Mouse (Mus musculus): ENCODE measurements around the gene Pclaf. TPM values are rescaled to one million over a fixed set of nuclear protein-coding genes. Genes with fewer than 3 reads are reported as not detected.

Gene Pclaf
- polyA plus RNA-seq (2014; fragmentation: Nextera tagmentation; extraction: Ambion mirVana), result 198 and 215 TPM in 2 replicates

GRCm38 (mm10) chr9:65890143-65890628 is at the start of gene Pclaf:
Gene Pclaf (plus strand): TSS chr9:65890237.
- Histone ChIP-seq H3K4me2 (peak within 1 kb of the TSS; percentile 64), H3K9ac (ENCODE audit: low read length) (peak within 1 kb of the TSS; percentile 83), H3K27ac (ENCODE audit: low read depth, low read length) (no peak within 1 kb of the TSS; the same call in 1 of the 2 replicates), H3K27me3 (ENCODE audit: control insufficient read depth, insufficient read depth, low read length) (no peaks in the 10 kb centered on the region), H3K9me3 (ENCODE audit: control insufficient read depth, low read length) (no peaks in the 10 kb centered on the region), H3K4me3 (ENCODE audit: low read depth, low read length) (peak within 1 kb of the TSS; percentile 68), H3K4me1 (ENCODE audit: control insufficient read depth, insufficient read depth, low read length) (peaks cover 6% of the 10 kb centered on the region; the same call in 1 of the 2 replicates), H3K36me3 (ENCODE audit: control insufficient read depth, insufficient read depth, low read length) (0 out of 2 replicates have a peak, but pooled peaks cover 4% of the 10 kb centered on the region)
- ATAC-seq (ENCODE audit: low FRiP score), result peak; percentile 96
- under 1% methylated on average over 21 of the region's 21 CpGs for WGBS
- DNase-seq (ENCODE audit: low spot score, missing footprints), result peak; percentile 97

GRCm38 (mm10) chr9:65844421-65845165 is 45.4 kb upstream of the Pclaf start:
- H3K9me3 ChIP-seq (ENCODE audit: control insufficient read depth, low read length), result no peaks in the 10 kb centered on the region
- no peak overlapping the region for H3K9ac ChIP-seq (ENCODE audit: low read length)
- DNase-seq (ENCODE audit: low spot score, missing footprints), result no peak
- H3K27ac ChIP-seq (ENCODE audit: low read depth, low read length), result no peak overlapping the region
- WGBS, result 74% methylated on average over 7 of the region's 7 CpGs
- ATAC-seq (ENCODE audit: low FRiP score), result no peak
- no peak overlapping the region for H3K4me3 ChIP-seq (ENCODE audit: low read depth, low read length)
- H3K4me1 ChIP-seq (ENCODE audit: control insufficient read depth, insufficient read depth, low read length), result no peaks in the 10 kb centered on the region; the same call in none of the 2 replicates
- H3K4me2 ChIP-seq, result no peak overlapping the region
- no peaks in the 10 kb centered on the region for H3K27me3 ChIP-seq (ENCODE audit: control insufficient read depth, insufficient read depth, low read length)
- no peaks in the 10 kb centered on the region for H3K36me3 ChIP-seq (ENCODE audit: control insufficient read depth, insufficient read depth, low read length)

GRCm38 (mm10) chr9:65848154-65848553 is 41.9 kb upstream of the Pclaf start:
- Histone ChIP-seq H3K4me3 (ENCODE audit: low read depth, low read length) (no peak overlapping the region), H3K4me1 (ENCODE audit: control insufficient read depth, insufficient read depth, low read length) (no peaks in the 10 kb centered on the region; the same call in none of the 2 replicates), H3K27me3 (ENCODE audit: control insufficient read depth, insufficient read depth, low read length) (no peaks in the 10 kb centered on the region), H3K36me3 (ENCODE audit: control insufficient read depth, insufficient read depth, low read length) (no peaks in the 10 kb centered on the region), H3K9me3 (ENCODE audit: control insufficient read depth, low read length) (no peaks in the 10 kb centered on the region), H3K4me2 (no peak overlapping the region), H3K27ac (ENCODE audit: low read depth, low read length) (no peak overlapping the region), H3K9ac (ENCODE audit: low read length) (no peak overlapping the region)
- ATAC-seq (ENCODE audit: low FRiP score), result no peak
- no peak for DNase-seq (ENCODE audit: low spot score, missing footprints)

- DNase-seq (ENCODE audit: low spot score, missing footprints), result peak; percentile 86
- 28% methylated on average over 1 of the region's 1 CpGs for WGBS
These were observed 39.8 kb upstream of the Pclaf start for GRCm38 (mm10) chr9:65850203-65850602.

GRCm38 (mm10) chr9:65859656-65860055 is 30.4 kb upstream of the Pclaf start:
- WGBS, result 76% methylated on average over 1 of the region's 1 CpGs

More at GRCm38 (mm10) chr9:65850203-65850602, 39.8 kb upstream of the Pclaf start:
- H3K9me3 ChIP-seq (ENCODE audit: control insufficient read depth, low read length), result no peaks in the 10 kb centered on the region
- H3K27ac ChIP-seq (ENCODE audit: low read depth, low read length), result no peak overlapping the region
- no peaks in the 10 kb centered on the region for H3K27me3 ChIP-seq (ENCODE audit: control insufficient read depth, insufficient read depth, low read length)
- no peak for ATAC-seq (ENCODE audit: low FRiP score)
- no peaks in the 10 kb centered on the region for H3K4me1 ChIP-seq (ENCODE audit: control insufficient read depth, insufficient read depth, low read length)
- no peak overlapping the region for H3K4me3 ChIP-seq (ENCODE audit: low read depth, low read length)
- no peak overlapping the region for H3K4me2 ChIP-seq
- H3K36me3 ChIP-seq (ENCODE audit: control insufficient read depth, insufficient read depth, low read length), result no peaks in the 10 kb centered on the region
- H3K9ac ChIP-seq (ENCODE audit: low read length), result no peak overlapping the region

GRCm38 (mm10) chr9:65884564-65885315 is 5.3 kb upstream of the Pclaf start:
- under 1% methylated on average over 37 of the region's 37 CpGs for WGBS
- Histone ChIP-seq H3K36me3 (ENCODE audit: control insufficient read depth, insufficient read depth, low read length) (no peaks in the 10 kb centered on the region), H3K4me3 (ENCODE audit: low read depth, low read length) (peak overlapping the region; percentile 63), H3K4me2 (peak overlapping the region; percentile 67), H3K9me3 (ENCODE audit: control insufficient read depth, low read length) (no peaks in the 10 kb centered on the region), H3K4me1 (ENCODE audit: control insufficient read depth, insufficient read depth, low read length) (peaks cover 2% of the 10 kb centered on the region; the same call in 1 of the 2 replicates), H3K9ac (ENCODE audit: low read length) (peak overlapping the region; percentile 78), H3K27me3 (ENCODE audit: control insufficient read depth, insufficient read depth, low read length) (no peaks in the 10 kb centered on the region), H3K27ac (ENCODE audit: low read depth, low read length) (peak overlapping the region; percentile 16; the same call in 1 of the 2 replicates)
- DNase-seq (ENCODE audit: low spot score, missing footprints), result peak; percentile 98
- peak; percentile 91 for ATAC-seq (ENCODE audit: low FRiP score)

More at GRCm38 (mm10) chr9:65859656-65860055, 30.4 kb upstream of the Pclaf start:
- no peak overlapping the region for H3K27ac ChIP-seq (ENCODE audit: low read depth, low read length)
- no peaks in the 10 kb centered on the region for H3K4me1 ChIP-seq (ENCODE audit: control insufficient read depth, insufficient read depth, low read length)
- DNase-seq (ENCODE audit: low spot score, missing footprints) (no peak), ATAC-seq (ENCODE audit: low FRiP score) (no peak)
- no peaks in the 10 kb centered on the region for H3K9me3 ChIP-seq (ENCODE audit: control insufficient read depth, low read length)
- H3K36me3 ChIP-seq (ENCODE audit: control insufficient read depth, insufficient read depth, low read length), result no peaks in the 10 kb centered on the region
- no peaks in the 10 kb centered on the region for H3K27me3 ChIP-seq (ENCODE audit: control insufficient read depth, insufficient read depth, low read length)
- no peak overlapping the region for H3K4me3 ChIP-seq (ENCODE audit: low read depth, low read length)
- no peak overlapping the region for H3K4me2 ChIP-seq
- no peak overlapping the region for H3K9ac ChIP-seq (ENCODE audit: low read length)

- Histone ChIP-seq H3K27ac (ENCODE audit: low read depth, low read length) (no peak overlapping the region), H3K4me2 (peak overlapping the region; percentile 64), H3K4me3 (ENCODE audit: low read depth, low read length) (peak overlapping the region; percentile 68), H3K9me3 (ENCODE audit: control insufficient read depth, low read length) (no peaks in the 10 kb centered on the region), H3K27me3 (ENCODE audit: control insufficient read depth, insufficient read depth, low read length) (no peaks in the 10 kb centered on the region), H3K36me3 (ENCODE audit: control insufficient read depth, insufficient read depth, low read length) (0 out of 2 replicates have a peak, but pooled peaks cover 4% of the 10 kb centered on the region), H3K4me1 (ENCODE audit: control insufficient read depth, insufficient read depth, low read length) (0 out of 2 replicates have a peak, but pooled peaks cover 4% of the 10 kb centered on the region), H3K9ac (ENCODE audit: low read length) (peak overlapping the region; percentile 83)
- WGBS, result 7% methylated on average over 5 of the region's 5 CpGs
- ATAC-seq (ENCODE audit: low FRiP score) (no peak), DNase-seq (ENCODE audit: low spot score, missing footprints) (peak; percentile 86)
These were observed 1.1 kb downstream of the Pclaf start for GRCm38 (mm10) chr9:65891126-65891525.

GRCm38 (mm10) chr9:65896977-65897376 is 6.9 kb downstream of the Pclaf start:
- H3K9ac ChIP-seq (ENCODE audit: low read length), result no peak overlapping the region
- DNase-seq (ENCODE audit: low spot score, missing footprints) (no peak), ATAC-seq (ENCODE audit: low FRiP score) (no peak)
- no peaks in the 10 kb centered on the region for H3K9me3 ChIP-seq (ENCODE audit: control insufficient read depth, low read length)
- H3K4me1 ChIP-seq (ENCODE audit: control insufficient read depth, insufficient read depth, low read length), result no peaks in the 10 kb centered on the region
- H3K4me3 ChIP-seq (ENCODE audit: low read depth, low read length), result no peak overlapping the region
- WGBS, result 94% methylated on average over 2 of the region's 2 CpGs
- H3K27me3 ChIP-seq (ENCODE audit: control insufficient read depth, insufficient read depth, low read length), result no peaks in the 10 kb centered on the region
- H3K4me2 ChIP-seq, result no peak overlapping the region
- no peak overlapping the region for H3K27ac ChIP-seq (ENCODE audit: low read depth, low read length)
- H3K36me3 ChIP-seq (ENCODE audit: control insufficient read depth, insufficient read depth, low read length), result peaks cover 12% of the 10 kb centered on the region; the same call in 1 of the 2 replicates
